Mouse (Mus musculus): ENCODE results near the gene Ptpn1. TPM values are rescaled to one million over a fixed set of nuclear protein-coding genes. Genes with fewer than 3 reads are reported as not detected.

Ptpn1 gene
- total and polyA plus RNA-seq, 3 experiments, result 69.8 to 131 (median 77.6) TPM

DNA sequence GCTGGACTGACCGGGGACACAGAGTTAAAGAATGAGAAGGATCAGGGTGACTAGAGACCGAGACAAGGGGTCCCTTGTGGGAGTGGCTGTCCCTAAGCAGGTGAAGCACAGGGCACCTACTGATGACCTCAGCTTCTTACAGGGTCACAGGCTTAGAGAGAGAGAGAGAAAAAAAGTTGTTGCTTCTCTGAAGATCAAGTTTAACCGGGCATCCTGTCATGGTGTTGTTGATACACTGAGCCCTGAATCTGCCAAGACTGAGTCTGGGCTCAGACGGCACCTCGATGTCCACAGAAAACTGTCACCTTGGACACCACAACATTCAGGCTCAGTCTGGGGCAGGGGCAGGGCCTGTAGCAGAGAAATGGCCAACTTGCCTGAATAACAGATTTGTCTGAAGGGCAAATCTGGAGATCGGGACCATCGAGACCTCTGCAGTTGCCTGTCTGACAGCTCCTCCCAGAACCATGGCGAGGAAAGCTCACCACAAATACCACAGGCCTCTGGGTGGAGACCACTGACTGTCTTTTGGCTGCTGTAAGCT lies 64.9 kb downstream of the Ptpn1 start:
- DNase-seq (ENCODE audit: extremely low read depth), result no peak
- TF ChIP-seq NRF1 (IDR thresholded peaks at IDR 0.05; ENCODE audit: low read depth, low read length), result no peak
- TF ChIP-seq PAX5 (IDR thresholded peaks at IDR 0.05; ENCODE audit: low read length), result no peak
- no peak for TF ChIP-seq ELF1 (IDR thresholded peaks at IDR 0.05; ENCODE audit: low read depth, low read length)
- TF ChIP-seq TBP (conservative IDR thresholded peaks at IDR 0.05; ENCODE audit: low read depth, low read length), result no peak
- TF ChIP-seq POLR2AphosphoS2 (IDR thresholded peaks at IDR 0.05; ENCODE audit: low read depth, low read length), result no peak
- TF ChIP-seq MXI1 (IDR thresholded peaks at IDR 0.05; ENCODE audit: low read depth, low read length), result no peak
- no peak for TF ChIP-seq MAFK (IDR thresholded peaks at IDR 0.05; ENCODE audit: insufficient replicate concordance, low read length)
- no peak for TF ChIP-seq ZKSCAN1 (IDR thresholded peaks at IDR 0.05; ENCODE audit: borderline replicate concordance, low read depth, low read length)
- TF ChIP-seq JUN (IDR thresholded peaks at IDR 0.05; ENCODE audit: insufficient read depth, low read depth, low read length), result no peak
- TF ChIP-seq CHD2 (IDR thresholded peaks at IDR 0.05; ENCODE audit: low read length), result no peak
- no peak for TF ChIP-seq RCOR1 (conservative IDR thresholded peaks at IDR 0.05; ENCODE audit: low read depth, low read length)
- no peak for TF ChIP-seq GABPA (IDR thresholded peaks at IDR 0.05; ENCODE audit: insufficient replicate concordance, low read depth, low read length)
- TF ChIP-seq UBTF (IDR thresholded peaks at IDR 0.05; ENCODE audit: low read depth, low read length), result no peak
- no peak for TF ChIP-seq ETS1 (conservative IDR thresholded peaks at IDR 0.05; ENCODE audit: low read depth, low read length)
- no peak for TF ChIP-seq HCFC1 (IDR thresholded peaks at IDR 0.05; ENCODE audit: low read depth, low read length)
- no peak for TF ChIP-seq NELFE (IDR thresholded peaks at IDR 0.05; ENCODE audit: low read depth, low read length)
- no peak for TF ChIP-seq MYC (IDR thresholded peaks at IDR 0.05; ENCODE audit: low read depth, low read length)
- no peak for TF ChIP-seq BHLHE40 (IDR thresholded peaks at IDR 0.05; ENCODE audit: low read depth, low read length)
- TF ChIP-seq MAX (IDR thresholded peaks at IDR 0.05; ENCODE audit: low read length), result no peak
- Histone ChIP-seq H3K9me3 (replicated peaks; ENCODE audit: low read length) (peaks cover 17% of the 10 kb centered on the region), H3K79me2 (replicated peaks; ENCODE audit: control insufficient read depth, extremely low read depth, insufficient read depth, poor library complexity, severe bottlenecking) (no peaks in the 10 kb centered on the region), H3K9ac (ENCODE audit: insufficient read depth, low read depth) (no peak overlapping the region), H3K36me3 (replicated peaks in 1 of 2; ENCODE audit: control insufficient read depth in 1 of 2, insufficient read depth in 1 of 2, low read length in 1 of 2) (no peaks in the 10 kb centered on the region), H3K27me3 (replicated peaks) (peaks cover 75% of the 10 kb centered on the region), H3K4me3 (replicated peaks in 1 of 3; ENCODE audit: low read depth in 2 of 3, low read length in 2 of 3, poor library complexity in 1 of 3) (no peak overlapping the region), H3K27ac (ENCODE audit: insufficient read depth, low read depth) (no peak overlapping the region), H3K4me2 (ENCODE audit: insufficient read depth, low read depth, poor library complexity, severe bottlenecking) (peak overlapping the region; percentile 45; the same call in 1 of the 2 replicates), H3K4me1 (ENCODE audit: control insufficient read depth in 1 of 2, insufficient read depth in 2 of 2) (peaks cover 14 to 24% of the 10 kb centered on the region in 2 experiments)
- dilution Hi-C loops (cut with MboI; ENCODE audit: extremely low pct_ligation_motif_present, extremely low pct_unique_long_range_greater_than_20kb, low sequenced_read_pairs) (no loop called here), in situ Hi-C loops (cut with MboI; ENCODE audit: low pct_ligation_motif_present, low pct_unique_long_range_greater_than_20kb, low sequenced_read_pairs) (no loop called here)

DNA sequence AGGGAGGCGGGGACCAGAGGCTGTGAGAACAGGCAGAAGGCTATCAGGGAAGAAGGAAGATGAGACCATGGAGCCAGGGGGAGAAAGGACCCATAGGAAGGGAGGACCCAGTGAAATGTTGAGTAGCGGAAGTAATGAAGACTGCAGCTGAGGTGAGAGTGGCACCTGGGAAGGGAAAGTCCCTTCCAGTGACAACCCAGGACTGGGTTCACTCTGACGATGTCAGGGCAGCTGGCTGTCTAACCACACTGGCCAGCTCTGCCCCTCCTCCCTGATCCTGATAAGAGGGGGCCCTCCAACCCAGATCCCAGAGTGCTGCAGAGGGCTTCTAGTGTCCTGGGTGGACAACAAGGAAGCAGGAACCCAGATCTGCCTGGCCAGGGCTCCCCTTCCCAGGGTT lies 65.7 kb downstream of the Ptpn1 start:
- Histone ChIP-seq H3K4me2 (ENCODE audit: insufficient read depth, low read depth, poor library complexity, severe bottlenecking) (no peak overlapping the region; the same call in 1 of the 2 replicates), H3K9ac (ENCODE audit: insufficient read depth, low read depth) (no peak overlapping the region), H3K36me3 (replicated peaks in 1 of 2; ENCODE audit: control insufficient read depth in 1 of 2, insufficient read depth in 1 of 2, low read length in 1 of 2) (no peaks in the 10 kb centered on the region), H3K79me2 (replicated peaks; ENCODE audit: control insufficient read depth, extremely low read depth, insufficient read depth, poor library complexity, severe bottlenecking) (no peaks in the 10 kb centered on the region), H3K4me1 (ENCODE audit: control insufficient read depth in 1 of 2, insufficient read depth in 2 of 2) (peaks cover 19 to 32% of the 10 kb centered on the region in 2 experiments), H3K27ac (ENCODE audit: insufficient read depth, low read depth) (no peak overlapping the region), H3K4me3 (replicated peaks in 1 of 3; ENCODE audit: low read depth in 2 of 3, low read length in 2 of 3, poor library complexity in 1 of 3) (no peak overlapping the region), H3K9me3 (replicated peaks; ENCODE audit: low read length) (peaks cover 17% of the 10 kb centered on the region), H3K27me3 (replicated peaks) (peaks cover 69% of the 10 kb centered on the region)
- in situ Hi-C loops (cut with MboI; ENCODE audit: low pct_ligation_motif_present, low pct_unique_long_range_greater_than_20kb, low sequenced_read_pairs), result no loop called here
- peak; percentile 54 for DNase-seq (ENCODE audit: extremely low read depth)
- dilution Hi-C loops (cut with MboI; ENCODE audit: extremely low pct_ligation_motif_present, extremely low pct_unique_long_range_greater_than_20kb, low sequenced_read_pairs), result no loop called here
- peak; percentile 48; the same call in 1 of the 2 replicates for TF ChIP-seq EP300 (IDR thresholded peaks at IDR 0.05; ENCODE audit: low read length)
- 0 out of 2 replicates have a peak, but pooled peaks have one; percentile 17 for TF ChIP-seq RCOR1 (conservative IDR thresholded peaks at IDR 0.05; ENCODE audit: low read depth, low read length)
- no peak for TF ChIP-seq UBTF (IDR thresholded peaks at IDR 0.05; ENCODE audit: low read depth, low read length)
- TF ChIP-seq MAFK (IDR thresholded peaks at IDR 0.05; ENCODE audit: insufficient replicate concordance, low read length), result no peak
- TF ChIP-seq POLR2AphosphoS2 (IDR thresholded peaks at IDR 0.05; ENCODE audit: low read depth, low read length), result no peak
- TF ChIP-seq MXI1 (IDR thresholded peaks at IDR 0.05; ENCODE audit: low read depth, low read length), result peak; percentile 68; the same call in 1 of the 2 replicates
- no peak for TF ChIP-seq NRF1 (IDR thresholded peaks at IDR 0.05; ENCODE audit: low read depth, low read length)
- no peak for TF ChIP-seq ZKSCAN1 (IDR thresholded peaks at IDR 0.05; ENCODE audit: borderline replicate concordance, low read depth, low read length)
- no peak for TF ChIP-seq MAZ (IDR thresholded peaks at IDR 0.05; ENCODE audit: low read depth, low read length)
- TF ChIP-seq USF1 (IDR thresholded peaks at IDR 0.05; ENCODE audit: low read depth, low read length), result no peak
- no peak for TF ChIP-seq ZMIZ1 (IDR thresholded peaks at IDR 0.05; ENCODE audit: low read depth, low read length)
- TF ChIP-seq PAX5 (IDR thresholded peaks at IDR 0.05; ENCODE audit: low read length), result no peak
- no peak for TF ChIP-seq SMC3 (IDR thresholded peaks at IDR 0.05; ENCODE audit: low read depth, low read length)
- TF ChIP-seq CHD2 (IDR thresholded peaks at IDR 0.05; ENCODE audit: low read length), result 0 out of 2 replicates have a peak, but pooled peaks have one; percentile 36
- no peak for TF ChIP-seq ZNF384 (IDR thresholded peaks at IDR 0.05; ENCODE audit: low read depth, low read length)
- no peak for TF ChIP-seq GABPA (IDR thresholded peaks at IDR 0.05; ENCODE audit: insufficient replicate concordance, low read depth, low read length)
- TF ChIP-seq CHD1 (IDR thresholded peaks at IDR 0.05; ENCODE audit: low read depth, low read length), result no peak
- TF ChIP-seq NELFE (IDR thresholded peaks at IDR 0.05; ENCODE audit: low read depth, low read length), result no peak
- TF ChIP-seq IRF4 (IDR thresholded peaks at IDR 0.05; ENCODE audit: low read depth, low read length), result no peak; the same call in 1 of the 2 replicates
- TF ChIP-seq ZC3H11A (IDR thresholded peaks at IDR 0.05; ENCODE audit: low read depth, low read length), result no peak
- TF ChIP-seq TCF12 (IDR thresholded peaks at IDR 0.05; ENCODE audit: low read depth, low read length), result peak; percentile 73

All from CH12.LX (cell line).